Mouse (Mus musculus) olfactory bulb, adult 2 months (tissue): Measurements from ENCODE around the gene Rab14.

Experiments used
- CTCF ChIP-seq: fragments of 200-500 bp; IDR thresholded peaks from 2 replicates; pipeline ENCODE4 v1.5.1; 2012; ENCODE audit warnings: low read depth, mild to moderate bottlenecking, low read length, moderate library complexity; ENCODE audit not compliant: insufficient read depth
- POLR2A ChIP-seq: fragments of 200-500 bp; IDR thresholded peaks from 2 replicates; pipeline ENCODE4 v1.6.1; 2012; ENCODE audit warnings: mild to moderate bottlenecking, low read depth, low read length, moderate library complexity; ENCODE audit not compliant: insufficient read depth

- TF ChIP-seq POLR2A (no peak), CTCF (no peak)
Measured at GRCm38 (mm10) chr2:35188929-35189328, 12.0 kb downstream of the Rab14 start.
